Mouse (Mus musculus) MN1 (cell line): ENCODE results near the gene Slc7a6.
"Not testable (repeated sequence)": the region's sequence is repeated elsewhere in the genome, so short reads cannot be mapped to it uniquely, and the experiment has no call there.

ENCODE experiments used
- DNase-seq: peaks from one replicate; pipeline ENCODE4 v3.0.0-alpha.2; 2016; ENCODE audit warnings: low spot score

Slc7a6 gene

GRCm38 (mm10) chr8:106189162-106189561, 20.5 kb downstream of the Slc7a6 start:
- no peak for DNase-seq

GRCm38 (mm10) chr8:106191639-106192038, 23.0 kb downstream of the Slc7a6 start:
- DNase-seq = no peak

GRCm38 (mm10) chr8:106193162-106193561, 24.5 kb downstream of the Slc7a6 start:
- DNase-seq = no peak

GRCm38 (mm10) chr8:106194062-106194461, 25.4 kb downstream of the Slc7a6 start:
- DNase-seq = no peak

GRCm38 (mm10) chr8:106198741-106199140, 30.1 kb downstream of the Slc7a6 start:
- peak; percentile 68 for DNase-seq

GRCm38 (mm10) chr8:106199596-106199995, 30.9 kb downstream of the Slc7a6 start:
- not testable (repeated sequence) for DNase-seq

- peak; percentile 66 for DNase-seq
Observed at GRCm38 (mm10) chr8:106210035-106210731, 41.5 kb downstream of the Slc7a6 start.

- DNase-seq = peak; percentile 98
Observed at GRCm38 (mm10) chr8:106210821-106211345, 42.2 kb downstream of the Slc7a6 start, which contains the start of the genes Slc7a6os and Prmt7. TSS of gene Slc7a6os (minus strand) at chr8:106210935. TSS of gene Prmt7 (plus strand) at chr8:106210936.

GRCm38 (mm10) chr8:106211421-106211820, 42.8 kb downstream of the Slc7a6 start:
- DNase-seq = no peak

- DNase-seq = no peak
Observed at GRCm38 (mm10) chr8:106213959-106214358, 45.3 kb downstream of the Slc7a6 start.

GRCm38 (mm10) chr8:106219620-106220019, 51.0 kb downstream of the Slc7a6 start:
- DNase-seq = no peak

GRCm38 (mm10) chr8:106226589-106226988, 57.9 kb downstream of the Slc7a6 start:
- peak; percentile 67 for DNase-seq

- DNase-seq = no peak
Observed at GRCm38 (mm10) chr8:106231536-106231935, 62.9 kb downstream of the Slc7a6 start.

- no peak for DNase-seq
Observed at GRCm38 (mm10) chr8:106232751-106233150, 64.1 kb downstream of the Slc7a6 start.

- no peak for DNase-seq
Observed at GRCm38 (mm10) chr8:106234567-106235261, 66.1 kb downstream of the Slc7a6 start.

- DNase-seq = no peak
Observed at GRCm38 (mm10) chr8:106237106-106237505, 68.4 kb downstream of the Slc7a6 start.
